Mouse (Mus musculus) limb, embryonic 14.5 days (tissue): Measurements from ENCODE around the gene Prkg2. TPM values are rescaled to one million over a fixed set of nuclear protein-coding genes. Genes with fewer than 3 reads are reported as not detected.

Experiments used
- ATAC-seq: fragments of 200-750 bp; cut with Nextera tagmentation; 2 replicates; pipeline ENCODE4 v1.8.0; 2017; ENCODE audit warnings: low read depth, moderate number of reproducible peaks, moderate TSS enrichment; ENCODE audit not compliant: low FRiP score
- DNase-seq: peaks from one replicate; pipeline ENCODE4 v3.0.0-alpha.2; 2015; ENCODE audit warnings: low spot score
- H3K27ac ChIP-seq: fragments of 300-500 bp; sonication (generic); replicated peaks from 2 replicates; pipeline ENCODE4 v1.5.1; 2014; ENCODE audit warnings: low read depth, mild to moderate bottlenecking, low read length, moderate library complexity, mixed read lengths
- H3K27me3 ChIP-seq: fragments of 300-500 bp; sonication (generic); 2 replicates; pipeline ENCODE4 v1.6.1; 2014; ENCODE audit warnings: low read length, mixed read lengths; ENCODE audit not compliant: control insufficient read depth, insufficient read depth
- H3K36me3 ChIP-seq: fragments of 300-500 bp; sonication (generic); 2 replicates; pipeline ENCODE4 v1.6.1; 2014; ENCODE audit warnings: mild to moderate bottlenecking, low read length, moderate library complexity, mixed read lengths; ENCODE audit not compliant: control insufficient read depth, insufficient read depth
- H3K4me1 ChIP-seq: fragments of 300-500 bp; sonication (generic); 2 replicates; pipeline ENCODE4 v1.6.1; 2014; ENCODE audit warnings: antibody characterized with exemption, low read length, mixed read lengths; ENCODE audit not compliant: control insufficient read depth, insufficient read depth
- H3K4me2 ChIP-seq: fragments of 300-500 bp; sonication (generic); replicated peaks from 2 replicates; pipeline ENCODE4 v1.6.1; 2014; ENCODE audit warnings: low read depth, mild to moderate bottlenecking, low read length, moderate library complexity; ENCODE audit not compliant: severe bottlenecking
- H3K4me3 ChIP-seq: fragments of 300-500 bp; sonication (generic); replicated peaks from 2 replicates; pipeline ENCODE4 v1.5.1; 2014; ENCODE audit warnings: low read length
- H3K9ac ChIP-seq: fragments of 300-500 bp; sonication (generic); 2 replicates; pipeline ENCODE4 v1.6.1; 2014; ENCODE audit warnings: mild to moderate bottlenecking, low read depth, low read length, moderate library complexity; ENCODE audit not compliant: severe bottlenecking
- H3K9me3 ChIP-seq: fragments of 300-500 bp; sonication (generic); 2 replicates; pipeline ENCODE4 v1.6.1; 2016; ENCODE audit warnings: low read length; ENCODE audit not compliant: control insufficient read depth
- POLR2A ChIP-seq: fragments of 200-500 bp; IDR thresholded peaks from 2 replicates; pipeline ENCODE4 v1.8.0; 2012; ENCODE audit warnings: inconsistent platforms, mild to moderate bottlenecking, moderate library complexity, borderline replicate concordance; ENCODE audit not compliant: insufficient read depth, insufficient read length; ENCODE audit errors: extremely low read depth
- WGBS: fragments of 180-500 bp; shearing (Covaris S2); extraction: QIAGEN DNeasy Blood & Tissue Kit; methylation state at CpG from one replicate; pipeline ENCODE4 v1.1.7; 2014; 5-methylcytosine and 5-hydroxymethylcytosine counted together
- polyA plus RNA-seq, 2 experiments: library from polyadenylated mRNA; depleted of rRNA in 1 of 2; stranded (reverse) in 1 of 2; unstranded in 1 of 2; fragments of >200 nt; fragmentation: Nextera tagmentation in 1 of 2; extraction: Ambion mirVana in 1 of 2; gene quantifications; 2 replicates each; pipeline versions ENCODE4 v1.2.1 to v1.2.3; 2012 to 2014

Prkg2 gene
- polyA plus RNA-seq, 2 experiments = 2.9 to 3.4 TPM

DNA sequence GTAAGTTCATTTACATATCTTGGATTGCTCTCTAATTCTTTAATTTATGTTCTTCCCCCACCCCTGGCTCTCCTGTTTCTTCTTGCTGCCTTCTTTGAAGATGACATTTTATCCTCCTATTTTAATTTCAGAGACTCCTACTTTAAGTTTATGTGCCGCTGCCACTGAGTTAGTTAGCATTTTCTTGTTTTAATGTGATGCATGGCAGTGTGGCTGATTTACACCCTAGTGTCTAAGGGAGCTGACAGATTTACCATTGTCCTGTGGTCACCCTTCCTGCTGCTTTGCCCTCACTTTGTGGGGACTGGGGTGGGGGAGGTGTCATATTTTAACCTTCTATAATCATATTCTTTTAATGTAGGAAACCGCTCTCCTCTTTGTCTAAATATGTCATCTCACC is 74.7 kb downstream of the Prkg2 start:
- no peak for TF ChIP-seq POLR2A
- H3K4me1 ChIP-seq = no peaks in the 10 kb centered on the region
- 41% methylated on average over 2 of the region's 2 CpGs for WGBS
- H3K4me2 ChIP-seq = no peak overlapping the region
- H3K4me3 ChIP-seq = no peak overlapping the region
- H3K27me3 ChIP-seq = no peaks in the 10 kb centered on the region
- no peak for DNase-seq
- no peak for ATAC-seq
- H3K9ac ChIP-seq = no peak overlapping the region
- H3K27ac ChIP-seq = no peak overlapping the region
- H3K9me3 ChIP-seq = no peaks in the 10 kb centered on the region
- H3K36me3 ChIP-seq = no peaks in the 10 kb centered on the region

DNA sequence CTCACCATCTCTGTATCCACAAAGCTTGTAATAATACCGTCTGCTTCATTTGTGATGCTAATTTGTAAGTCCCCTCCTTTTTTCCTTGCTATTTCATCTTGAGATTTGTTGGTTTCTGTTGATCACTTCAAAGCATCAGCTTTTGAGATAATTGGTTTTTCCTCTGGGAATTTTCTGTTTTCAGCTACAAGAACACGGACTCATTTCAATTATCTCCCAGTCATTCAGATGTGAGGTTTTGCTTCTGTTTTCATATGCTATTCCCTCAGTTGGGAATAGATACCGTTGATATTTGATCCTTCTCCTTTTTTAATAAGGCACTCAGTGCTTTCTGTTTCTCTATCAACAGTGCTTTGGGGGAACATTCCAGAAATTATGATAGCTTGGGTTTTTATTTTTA is 81.6 kb downstream of the Prkg2 start:
- no peaks in the 10 kb centered on the region for H3K4me1 ChIP-seq
- DNase-seq (no peak), ATAC-seq (no peak)
- no peak overlapping the region for H3K9ac ChIP-seq
- no peak overlapping the region for H3K27ac ChIP-seq
- H3K4me2 ChIP-seq = no peak overlapping the region
- no peak for TF ChIP-seq POLR2A
- H3K4me3 ChIP-seq = no peak overlapping the region
- H3K36me3 ChIP-seq = no peaks in the 10 kb centered on the region
- no peaks in the 10 kb centered on the region for H3K9me3 ChIP-seq
- WGBS = 65% methylated on average over 3 of the region's 3 CpGs
- no peaks in the 10 kb centered on the region for H3K27me3 ChIP-seq

DNA sequence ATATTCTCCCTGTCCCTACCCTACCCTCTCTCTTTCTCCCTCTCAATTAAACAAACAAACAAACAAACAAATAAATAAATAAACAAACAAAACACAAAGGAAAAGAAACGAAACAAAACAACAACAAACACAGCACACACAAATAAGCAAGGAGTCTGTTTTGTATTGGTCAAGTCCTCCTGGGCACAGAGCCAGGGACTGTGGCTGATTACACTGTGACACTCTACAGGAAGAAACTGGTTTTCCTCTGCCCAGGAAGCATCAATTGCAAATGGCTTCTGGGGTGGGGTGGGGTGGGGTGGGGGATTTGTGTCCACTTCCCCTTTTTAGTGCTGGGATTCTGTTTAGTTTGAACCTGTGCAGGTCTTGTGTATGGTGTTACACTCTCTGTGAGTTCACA is 83.8 kb downstream of the Prkg2 start:
- H3K4me1 ChIP-seq = no peaks in the 10 kb centered on the region
- ATAC-seq = no peak
- no peaks in the 10 kb centered on the region for H3K36me3 ChIP-seq
- no peak overlapping the region for H3K9ac ChIP-seq
- no peak for TF ChIP-seq POLR2A
- 65% methylated on average over 1 of the region's 1 CpGs for WGBS
- no peaks in the 10 kb centered on the region for H3K9me3 ChIP-seq
- no peak overlapping the region for H3K27ac ChIP-seq
- DNase-seq = no peak
- H3K4me2 ChIP-seq = no peak overlapping the region
- no peaks in the 10 kb centered on the region for H3K27me3 ChIP-seq
- no peak overlapping the region for H3K4me3 ChIP-seq

DNA sequence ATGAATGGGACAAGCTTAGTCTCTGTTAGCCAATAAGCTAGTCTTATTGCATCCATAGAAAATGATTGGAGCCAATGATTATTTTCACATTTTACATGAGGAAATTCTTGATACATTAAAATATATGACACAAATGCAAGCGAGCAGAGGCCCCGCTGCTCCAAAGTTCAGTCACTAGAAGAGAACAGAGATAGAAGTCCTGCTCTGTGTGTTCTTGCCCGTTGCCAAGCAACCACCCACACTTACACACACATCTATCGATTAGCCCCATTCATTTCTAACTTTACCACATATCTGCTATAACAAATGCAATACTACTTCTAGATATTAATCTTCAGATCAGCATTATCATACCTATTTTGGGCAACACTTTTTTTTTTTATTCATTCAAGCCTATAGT is 85.6 kb downstream of the Prkg2 start:
- Histone ChIP-seq H3K4me2 (no peak overlapping the region), H3K36me3 (no peaks in the 10 kb centered on the region), H3K27me3 (no peaks in the 10 kb centered on the region), H3K4me1 (no peaks in the 10 kb centered on the region), H3K27ac (no peak overlapping the region), H3K9ac (no peak overlapping the region), H3K9me3 (no peaks in the 10 kb centered on the region), H3K4me3 (no peak overlapping the region)
- TF ChIP-seq POLR2A = no peak
- ATAC-seq (no peak), DNase-seq (no peak)
- WGBS = 97% methylated on average over 4 of the region's 4 CpGs

GRCm38 (mm10) chr5:98950495-98951092 is 86.6 kb downstream of the Prkg2 start:
- 57% methylated on average over 4 of the region's 4 CpGs for WGBS
- no peak overlapping the region for H3K27ac ChIP-seq
- DNase-seq = no peak

DNA sequence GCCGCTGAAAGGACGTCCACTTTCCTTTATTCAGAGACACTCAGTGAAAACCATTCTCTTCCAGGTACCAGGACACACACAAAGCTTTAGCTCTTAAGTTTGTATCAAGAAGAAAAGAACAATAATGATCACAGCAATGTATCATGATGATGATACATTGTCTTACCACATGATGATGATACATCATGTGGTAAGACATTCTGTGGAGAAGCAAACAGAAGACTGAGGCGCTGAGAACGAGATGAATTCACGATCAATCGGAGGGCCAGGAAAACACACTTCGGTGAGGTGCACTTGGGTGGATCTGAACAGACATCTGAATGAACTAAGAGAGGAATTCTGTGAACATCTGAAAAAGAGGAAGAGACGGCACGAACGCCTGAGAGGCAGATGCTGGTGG is 87.4 kb downstream of the Prkg2 start:
- Histone ChIP-seq H3K36me3 (no peaks in the 10 kb centered on the region), H3K4me2 (no peak overlapping the region), H3K27me3 (no peaks in the 10 kb centered on the region), H3K27ac (no peak overlapping the region), H3K4me3 (no peak overlapping the region), H3K9me3 (no peaks in the 10 kb centered on the region), H3K9ac (no peak overlapping the region), H3K4me1 (no peaks in the 10 kb centered on the region)
- DNase-seq (no peak), ATAC-seq (no peak)
- TF ChIP-seq POLR2A = no peak
- WGBS = 94% methylated on average over 10 of the region's 10 CpGs

More at GRCm38 (mm10) chr5:98950495-98951092, 86.6 kb downstream of the Prkg2 start:
- no peak overlapping the region for H3K4me2 ChIP-seq
- no peak overlapping the region for H3K4me3 ChIP-seq
- H3K9ac ChIP-seq = no peak overlapping the region
- no peaks in the 10 kb centered on the region for H3K9me3 ChIP-seq
- no peak for TF ChIP-seq POLR2A
- no peaks in the 10 kb centered on the region for H3K27me3 ChIP-seq
- H3K36me3 ChIP-seq = no peaks in the 10 kb centered on the region
- no peaks in the 10 kb centered on the region for H3K4me1 ChIP-seq
- ATAC-seq = no peak
